Mouse (Mus musculus): ENCODE results near the gene Nol11. TPM values are rescaled to one million over a fixed set of nuclear protein-coding genes. Genes with fewer than 3 reads are reported as not detected.
"Not testable (repeated sequence)": the region's sequence is repeated elsewhere in the genome, so short reads cannot be mapped to it uniquely, and the experiment has no call there.

Gene Nol11
- polyA plus RNA-seq, 1 experiment from 2014 or later, result 34.3 TPM

- in situ Hi-C loops (cut with MboI; ENCODE audit: low pct_unique_long_range_greater_than_20kb), result no loop called here
- CTCF ChIA-PET, result interaction anchor here (1.0 to 1.2 kb wide), 4 partner anchors 17 to 55 kb away, joined by 3 to 5 read pairs (median 4); no protein-coding TSS in a partner anchor
- ATAC-seq, result peak; percentile 82
- TF ChIP-seq CTCF (IDR thresholded peaks at IDR 0.05), result no peak
- no peaks in the 10 kb centered on the region for H3K27me3 ChIP-seq
- peak; percentile 68 for DNase-seq (ENCODE audit: low read depth, low spot score)
- POLR2A ChIA-PET, result no interaction called here
Observed at GRCm38 (mm10) chr11:107156977-107157642, 32.1 kb downstream of the Nol11 start.

GRCm38 (mm10) chr11:107155292-107155691, 33.9 kb downstream of the Nol11 start:
- no peak for TF ChIP-seq CTCF (IDR thresholded peaks at IDR 0.05)
- no peak for DNase-seq (ENCODE audit: low read depth, low spot score)
- no peaks in the 10 kb centered on the region for H3K27me3 ChIP-seq
- ATAC-seq, result no peak
- in situ Hi-C loops (cut with MboI; ENCODE audit: low pct_unique_long_range_greater_than_20kb), result no loop called here
- CTCF ChIA-PET, result interaction anchor here (1.5 kb wide), 2 partner anchors 23 to 50 kb away, joined by 3 to 4 read pairs; no protein-coding TSS in a partner anchor
- POLR2A ChIA-PET, result interaction anchor here (1.2 kb wide), 1 partner anchor 23 kb away, joined by 3 read pairs; the partner anchor contains the start of gene Bptf

GRCm38 (mm10) chr11:107154431-107154830, 34.8 kb downstream of the Nol11 start:
- POLR2A ChIA-PET, result no interaction called here
- DNase-seq (ENCODE audit: low read depth, low spot score) (no peak), ATAC-seq (no peak)
- CTCF ChIA-PET, result interaction anchor here (1.5 kb wide), 2 partner anchors 22 to 49 kb away, joined by 3 to 4 read pairs; no protein-coding TSS in a partner anchor
- H3K27me3 ChIP-seq, result no peaks in the 10 kb centered on the region
- in situ Hi-C loops (cut with MboI; ENCODE audit: low pct_unique_long_range_greater_than_20kb), result no loop called here
- TF ChIP-seq CTCF (IDR thresholded peaks at IDR 0.05), result no peak

DNA sequence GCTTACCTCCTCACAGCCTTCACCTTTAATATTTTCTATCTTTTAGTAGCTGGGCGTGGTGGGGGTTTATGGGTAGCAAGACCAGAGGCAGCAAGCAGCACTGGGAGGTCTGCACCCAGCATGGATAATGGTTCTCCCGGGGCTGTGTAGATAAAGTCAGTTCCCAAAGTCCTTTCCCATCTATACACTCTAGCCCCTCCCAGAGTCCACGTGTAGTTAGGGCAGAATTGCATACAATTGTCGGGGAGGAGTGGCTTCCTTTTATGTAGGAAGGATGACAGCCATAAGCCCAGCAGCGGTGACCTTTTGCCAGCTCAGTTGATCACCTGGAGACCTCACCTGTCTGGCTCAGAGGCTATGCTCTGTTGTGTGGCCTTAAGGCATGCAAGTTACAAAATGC, 35.5 kb downstream of the Nol11 start:
- in situ Hi-C loops (cut with MboI; ENCODE audit: low pct_unique_long_range_greater_than_20kb), result no loop called here
- DNase-seq (ENCODE audit: low read depth, low spot score) (no peak), ATAC-seq (no peak)
- ChIA-PET POLR2A (no interaction called here), CTCF (no interaction called here)
- TF ChIP-seq CTCF (IDR thresholded peaks at IDR 0.05), result no peak
- no peaks in the 10 kb centered on the region for H3K27me3 ChIP-seq

- POLR2A ChIA-PET, result no interaction called here
- DNase-seq (ENCODE audit: low read depth, low spot score) (no peak), ATAC-seq (no peak)
- H3K27me3 ChIP-seq, result no peaks in the 10 kb centered on the region
- peak; percentile 54 for TF ChIP-seq CTCF (IDR thresholded peaks at IDR 0.05)
- in situ Hi-C loops (cut with MboI; ENCODE audit: low pct_unique_long_range_greater_than_20kb), result no loop called here
- CTCF ChIA-PET, result no interaction called here
Observed at GRCm38 (mm10) chr11:107151809-107152208, 37.4 kb downstream of the Nol11 start.

DNA sequence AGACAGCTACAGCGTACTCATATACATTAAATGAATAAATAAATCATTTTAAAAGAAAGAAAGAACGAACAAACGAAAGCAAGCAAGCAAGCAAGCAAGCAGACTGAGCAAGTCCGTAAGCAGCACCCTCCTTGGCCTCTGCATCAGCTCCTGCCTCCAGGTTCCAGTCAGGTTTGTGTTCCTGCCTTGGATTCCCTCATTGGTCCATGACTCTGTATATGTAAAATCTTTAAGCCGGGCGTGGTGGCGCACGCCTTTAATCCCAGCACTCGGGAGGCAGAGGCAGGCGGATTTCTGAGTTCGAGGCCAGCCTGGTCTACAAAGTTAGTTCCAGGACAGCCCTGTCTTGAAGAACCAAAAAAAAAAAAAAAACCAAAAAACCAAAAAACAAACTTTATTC, 45.2 kb downstream of the Nol11 start:
- POLR2A ChIA-PET; H3K27me3 ChIP-seq; CTCF ChIA-PET; in situ Hi-C loops (cut with MboI; ENCODE audit: low pct_unique_long_range_greater_than_20kb); DNase-seq (ENCODE audit: low read depth, low spot score); ATAC-seq: not testable (repeated sequence)

GRCm38 (mm10) chr11:107142382-107142781, 46.8 kb downstream of the Nol11 start:
- DNase-seq (ENCODE audit: low read depth, low spot score) (no peak), ATAC-seq (no peak)
- CTCF ChIA-PET, result interaction anchor here (1.2 to 1.6 kb wide), 2 partner anchors 10 to 29 kb away, joined by 4 to 6 read pairs; partner anchors contain the start of gene Bptf
- TF ChIP-seq CTCF (IDR thresholded peaks at IDR 0.05), result no peak
- in situ Hi-C loops (cut with MboI; ENCODE audit: low pct_unique_long_range_greater_than_20kb), result no loop called here
- POLR2A ChIA-PET, result no interaction called here
- no peaks in the 10 kb centered on the region for H3K27me3 ChIP-seq

- TF ChIP-seq CTCF (IDR thresholded peaks at IDR 0.05), result no peak
- CTCF ChIA-PET, result no interaction called here
- DNase-seq (ENCODE audit: low read depth, low spot score) (no peak), ATAC-seq (no peak)
- in situ Hi-C loops (cut with MboI; ENCODE audit: low pct_unique_long_range_greater_than_20kb), result no loop called here
- POLR2A ChIA-PET, result no interaction called here
- H3K27me3 ChIP-seq, result no peaks in the 10 kb centered on the region
Observed at GRCm38 (mm10) chr11:107140756-107141155, 48.4 kb downstream of the Nol11 start.

- DNase-seq (ENCODE audit: low read depth, low spot score), result no peak
- POLR2A ChIA-PET, result interaction anchor here (0.7 kb wide), 1 partner anchor 1192 kb away, joined by 5 read pairs; no protein-coding TSS in a partner anchor
- TF ChIP-seq CTCF (IDR thresholded peaks at IDR 0.05), result peak; percentile 54
- ATAC-seq, result no peak
- CTCF ChIA-PET, result interaction anchor here (1.1 to 1.6 kb wide), 2 partner anchors 26 to 34 kb away, joined by 3 read pairs; no protein-coding TSS in a partner anchor
- no peaks in the 10 kb centered on the region for H3K27me3 ChIP-seq
- in situ Hi-C loops (cut with MboI; ENCODE audit: low pct_unique_long_range_greater_than_20kb), result no loop called here
Observed at GRCm38 (mm10) chr11:107138633-107139032, 50.5 kb downstream of the Nol11 start.

GRCm38 (mm10) chr11:107137593-107137992, 51.6 kb downstream of the Nol11 start:
- in situ Hi-C loops (cut with MboI; ENCODE audit: low pct_unique_long_range_greater_than_20kb), result no loop called here
- POLR2A ChIA-PET, result no interaction called here

DNA sequence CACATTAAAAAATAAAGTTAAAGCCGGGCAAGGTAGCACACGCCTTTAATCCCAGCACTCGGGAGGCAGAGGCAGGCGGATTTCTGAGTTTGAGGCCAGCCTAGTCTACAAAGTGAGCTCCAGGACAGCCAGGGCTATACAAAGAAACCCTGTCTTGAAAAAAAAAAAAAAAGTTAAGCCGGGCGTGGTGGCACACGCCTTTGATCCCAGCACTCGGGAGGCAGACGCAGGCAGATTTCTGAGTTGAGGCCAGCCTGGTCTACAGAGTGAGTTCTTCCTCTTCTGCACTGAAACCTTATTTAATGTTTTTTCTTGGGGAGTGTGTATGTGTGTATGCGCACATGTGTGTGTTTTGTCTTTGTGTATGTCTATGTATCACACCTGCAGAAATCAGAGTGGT, 52.7 kb downstream of the Nol11 start:
- H3K27me3 ChIP-seq; DNase-seq (ENCODE audit: low read depth, low spot score); POLR2A ChIA-PET; in situ Hi-C loops (cut with MboI; ENCODE audit: low pct_unique_long_range_greater_than_20kb); ATAC-seq: not testable (repeated sequence)
- CTCF ChIA-PET, result interaction anchor here (2.1 kb wide), 1 partner anchor 31 kb away, joined by 9 read pairs; no protein-coding TSS in a partner anchor

More at GRCm38 (mm10) chr11:107137593-107137992, 51.6 kb downstream of the Nol11 start:
- no peaks in the 10 kb centered on the region for H3K27me3 ChIP-seq
- ATAC-seq, result no peak
- CTCF ChIA-PET, result interaction anchor here (1.0 to 1.6 kb wide), 3 partner anchors 13 to 61 kb away, joined by 3 read pairs; no protein-coding TSS in a partner anchor
- no peak for TF ChIP-seq CTCF (IDR thresholded peaks at IDR 0.05)
- DNase-seq (ENCODE audit: low read depth, low spot score), result no peak

Measured in Patski (cell line).